Mouse (Mus musculus) liver, adult 2 months (tissue): ENCODE results near the gene Gm9970. TPM values are rescaled to one million over a fixed set of nuclear protein-coding genes. Genes with fewer than 3 reads are reported as not detected.
A peak's percentile ranks its signal among the peaks of the same experiment; 100 is the strongest.

Source experiments
- DNase-seq: peaks from one replicate; pipeline ENCODE4 v3.0.0-alpha.2; 2011; ENCODE audit warnings: low read depth, low spot score; ENCODE audit errors: extremely low read depth
- H3K27ac ChIP-seq: fragments of 200-500 bp; replicated peaks from 2 replicates; pipeline ENCODE4 v1.5.1; 2012; ENCODE audit warnings: low read depth, mild to moderate bottlenecking, control low read depth, inconsistent platforms, low read length; ENCODE audit not compliant: insufficient read depth
- H3K27me3 ChIP-seq: fragments of 200-500 bp; 2 replicates; pipeline ENCODE4 v1.6.1; 2012; ENCODE audit warnings: mild to moderate bottlenecking, moderate library complexity, low read length, inconsistent platforms; ENCODE audit not compliant: control insufficient read depth, insufficient read depth
- H3K36me3 ChIP-seq: fragments of 200-500 bp; 2 replicates; pipeline ENCODE4 v1.6.1; 2012; ENCODE audit warnings: low read length, inconsistent platforms; ENCODE audit not compliant: control insufficient read depth, insufficient read depth
- H3K4me1 ChIP-seq: fragments of 200-500 bp; 2 replicates; pipeline ENCODE4 v1.6.1; 2011; ENCODE audit warnings: low read length; ENCODE audit not compliant: control insufficient read depth, insufficient read depth
- H3K4me3 ChIP-seq: fragments of 200-500 bp; 2 replicates; pipeline ENCODE4 v1.5.1; 2011; ENCODE audit warnings: low read depth, mild to moderate bottlenecking, control low read depth, low read length, moderate library complexity; ENCODE audit not compliant: insufficient read depth
- H3K79me2 ChIP-seq: fragments of 200-500 bp; 2 replicates; pipeline ENCODE4 v1.6.1; 2012; ENCODE audit warnings: inconsistent platforms, mild to moderate bottlenecking, low read length, moderate library complexity; ENCODE audit not compliant: control insufficient read depth, insufficient read depth
- H3K9ac ChIP-seq: fragments of 200-500 bp; 2 replicates; pipeline ENCODE4 v1.6.1; 2012; ENCODE audit warnings: low read depth, mild to moderate bottlenecking, control low read depth, inconsistent platforms, low read length
- CTCF ChIP-seq: fragments of 200-500 bp; IDR thresholded peaks from 2 replicates; pipeline ENCODE4 v1.5.1; 2011; ENCODE audit warnings: low read depth, low read length, control low read depth
- POLR2A ChIP-seq: fragments of 200-500 bp; IDR thresholded peaks from 2 replicates; pipeline ENCODE4 v1.6.1; 2011; ENCODE audit warnings: low read length, control low read depth; ENCODE audit not compliant: insufficient read depth; ENCODE audit errors: extremely low read depth
- WGBS: fragments of 180-500 bp; shearing (Covaris S2); methylation state at CpG from one replicate; pipeline ENCODE4 v1.1.7; 2018; 5-methylcytosine and 5-hydroxymethylcytosine counted together
- polyA plus RNA-seq: library from polyadenylated mRNA; depleted of rRNA; stranded (reverse); fragments of >200 nt; gene quantifications from 2 replicates; pipeline ENCODE4 v1.2.3, GENCODE M21; 2012
- total RNA-seq: library from RNA; depleted of rRNA; stranded (reverse); fragments of >200 nt; gene quantifications from 2 replicates; pipeline ENCODE4 v1.2.3, GENCODE M21; 2014

Gene Gm9970
- total and polyA plus RNA-seq, 2 experiments: not detected

DNA sequence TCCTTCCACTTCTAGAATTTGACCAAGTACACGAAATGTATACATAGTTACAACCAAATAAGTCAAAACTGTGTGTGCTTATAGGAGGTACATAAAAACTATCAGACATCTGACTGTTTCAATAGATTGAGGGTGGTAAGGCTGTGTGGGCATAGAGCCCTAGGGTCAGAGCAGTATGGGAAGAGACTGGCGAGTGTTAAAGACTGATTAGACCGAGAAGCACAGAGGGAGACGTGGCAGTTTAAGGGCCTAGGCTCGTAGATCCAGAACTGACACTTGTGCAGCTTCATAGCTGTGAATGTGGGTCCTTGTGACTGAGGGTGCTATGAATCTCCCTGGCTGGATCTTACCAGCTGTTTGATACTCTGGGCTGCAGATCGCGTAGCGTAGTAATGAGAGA lies 13.9 kb upstream of the Gm9970 start:
- no peak for DNase-seq
- TF ChIP-seq POLR2A: no peak
- TF ChIP-seq CTCF: no peak
- Histone ChIP-seq H3K4me3 (no peak overlapping the region), H3K9ac (no peak overlapping the region), H3K27me3 (no peaks in the 10 kb centered on the region), H3K27ac (no peak overlapping the region), H3K4me1 (peaks cover 2% of the 10 kb centered on the region), H3K36me3 (peaks cover 11% of the 10 kb centered on the region), H3K79me2 (no peaks in the 10 kb centered on the region)
- 92% methylated on average over 8 of the region's 8 CpGs for WGBS

DNA sequence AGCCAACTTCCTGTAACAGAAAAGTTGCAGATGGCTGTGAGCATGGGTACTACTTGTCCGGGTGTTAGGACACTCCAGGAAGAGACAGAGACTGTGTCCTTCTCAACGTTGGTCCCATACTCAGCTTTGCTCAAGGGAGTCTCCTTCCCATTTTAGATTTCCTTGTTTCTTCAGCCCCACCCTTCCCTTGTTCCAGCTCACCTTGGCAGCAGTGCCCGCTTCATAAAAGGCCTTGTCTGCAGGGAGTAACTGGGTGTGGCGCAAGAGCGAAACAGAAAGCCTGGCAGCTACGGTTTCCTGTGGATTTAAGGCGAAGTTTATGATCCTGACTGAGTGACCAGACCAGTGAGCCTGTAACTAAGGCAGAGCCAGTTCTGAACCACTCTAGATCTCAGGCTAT lies 13.4 kb upstream of the Gm9970 start:
- H3K4me1 ChIP-seq: peaks cover 2% of the 10 kb centered on the region
- H3K36me3 ChIP-seq: peaks cover 16% of the 10 kb centered on the region
- H3K9ac ChIP-seq: no peak overlapping the region
- H3K27ac ChIP-seq: no peak overlapping the region
- TF ChIP-seq CTCF: no peak
- TF ChIP-seq POLR2A: no peak
- no peak for DNase-seq
- no peak overlapping the region for H3K4me3 ChIP-seq
- no peaks in the 10 kb centered on the region for H3K27me3 ChIP-seq
- no peaks in the 10 kb centered on the region for H3K79me2 ChIP-seq
- 74% methylated on average over 7 of the region's 7 CpGs for WGBS

DNA sequence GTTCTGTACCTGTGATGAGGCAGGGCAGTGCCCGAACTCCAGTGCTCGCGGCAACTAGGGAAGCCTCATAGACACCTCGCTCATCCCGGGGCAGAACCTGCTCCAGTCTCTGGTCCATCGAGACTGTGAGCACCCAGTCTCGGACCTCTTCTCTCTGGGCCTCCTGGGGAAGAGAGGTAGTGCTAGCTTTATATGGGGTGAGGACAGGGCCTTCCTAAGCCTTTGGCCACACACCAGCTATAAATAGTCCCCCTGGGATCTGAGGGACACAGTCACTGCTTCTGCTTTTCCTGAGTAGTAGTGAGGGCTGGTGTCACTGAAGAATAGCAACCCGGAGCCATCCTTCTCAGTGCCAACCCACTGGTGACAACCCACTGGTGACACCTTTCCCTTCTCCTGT lies 12.8 kb upstream of the Gm9970 start:
- H3K9ac ChIP-seq: no peak overlapping the region
- H3K27ac ChIP-seq: no peak overlapping the region
- H3K4me1 ChIP-seq: peaks cover 2% of the 10 kb centered on the region
- WGBS: 93% methylated on average over 8 of the region's 8 CpGs
- no peaks in the 10 kb centered on the region for H3K27me3 ChIP-seq
- H3K79me2 ChIP-seq: no peaks in the 10 kb centered on the region
- DNase-seq: no peak
- H3K36me3 ChIP-seq: peaks cover 21% of the 10 kb centered on the region
- no peak for TF ChIP-seq POLR2A
- TF ChIP-seq CTCF: no peak
- no peak overlapping the region for H3K4me3 ChIP-seq

DNA sequence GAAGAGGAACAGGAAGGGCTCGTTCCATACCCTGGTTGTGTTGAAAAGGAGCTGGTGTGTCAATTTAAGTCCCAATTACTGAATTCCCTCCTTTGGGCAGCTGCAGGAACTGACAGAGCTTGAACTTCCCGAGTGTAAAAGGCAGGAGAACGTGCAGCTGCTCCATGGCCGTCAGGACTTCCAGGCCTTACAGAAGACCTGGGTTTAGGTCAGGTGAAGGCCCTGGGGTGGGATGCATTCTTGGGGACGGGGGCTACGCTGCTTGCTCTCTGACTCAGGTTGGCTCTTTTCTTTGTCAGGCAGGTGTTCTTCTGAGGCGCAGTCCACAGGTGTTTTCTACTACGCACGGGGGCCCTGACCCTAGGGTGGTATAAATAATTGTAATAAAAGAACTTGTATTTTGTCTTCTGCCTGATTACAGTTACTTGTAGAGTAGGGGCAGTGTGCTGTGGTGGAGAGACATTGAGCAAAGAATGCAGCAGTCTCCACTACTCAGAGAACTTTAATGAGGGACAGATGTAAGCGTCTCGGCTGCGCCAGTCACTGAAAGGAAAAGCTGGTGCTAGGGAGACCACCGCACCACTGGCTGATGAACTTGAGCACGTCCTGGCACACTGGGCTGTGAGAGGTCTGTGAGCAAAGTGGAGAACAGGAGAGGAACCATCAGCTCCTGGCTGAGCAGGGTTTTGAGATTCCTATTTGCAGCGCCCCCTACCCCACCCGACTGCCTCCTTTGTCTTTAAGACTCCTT lies 11.9 kb upstream of the Gm9970 start:
- TF ChIP-seq CTCF (no peak), POLR2A (no peak)
- no peak overlapping the region for H3K9ac ChIP-seq
- H3K27me3 ChIP-seq: no peaks in the 10 kb centered on the region
- WGBS: 93% methylated on average over 16 of the region's 16 CpGs
- H3K79me2 ChIP-seq: no peaks in the 10 kb centered on the region
- peaks cover 29% of the 10 kb centered on the region for H3K36me3 ChIP-seq
- H3K27ac ChIP-seq: no peak overlapping the region
- H3K4me3 ChIP-seq: no peak overlapping the region
- no peak for DNase-seq
- peaks cover 2% of the 10 kb centered on the region for H3K4me1 ChIP-seq

DNA sequence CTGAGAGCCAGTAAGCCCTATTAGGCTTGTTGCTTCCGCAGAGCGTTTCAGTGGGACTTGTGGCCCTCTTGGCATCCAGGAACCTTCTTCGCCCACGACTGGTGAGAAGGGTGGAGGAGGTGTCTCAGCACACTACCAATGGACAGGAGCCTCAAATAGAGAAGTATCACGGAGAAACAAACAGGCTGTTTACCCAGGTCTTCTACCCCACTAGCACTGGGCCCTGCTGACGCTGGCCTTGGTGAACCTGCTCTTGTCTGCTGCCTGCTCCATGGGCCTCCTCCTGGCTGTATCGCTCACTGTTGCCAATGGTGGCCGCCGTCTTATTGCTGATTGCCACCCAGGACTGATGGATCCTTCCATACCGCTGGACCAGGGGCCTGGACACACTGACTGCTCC lies 11.1 kb upstream of the Gm9970 start:
- no peak overlapping the region for H3K27ac ChIP-seq
- TF ChIP-seq CTCF (no peak), POLR2A (no peak)
- H3K4me1 ChIP-seq: peaks cover 2% of the 10 kb centered on the region
- no peak overlapping the region for H3K4me3 ChIP-seq
- H3K9ac ChIP-seq: no peak overlapping the region
- no peaks in the 10 kb centered on the region for H3K27me3 ChIP-seq
- peaks cover 36% of the 10 kb centered on the region for H3K36me3 ChIP-seq
- 89% methylated on average over 10 of the region's 10 CpGs for WGBS
- DNase-seq: no peak
- H3K79me2 ChIP-seq: no peaks in the 10 kb centered on the region

DNA sequence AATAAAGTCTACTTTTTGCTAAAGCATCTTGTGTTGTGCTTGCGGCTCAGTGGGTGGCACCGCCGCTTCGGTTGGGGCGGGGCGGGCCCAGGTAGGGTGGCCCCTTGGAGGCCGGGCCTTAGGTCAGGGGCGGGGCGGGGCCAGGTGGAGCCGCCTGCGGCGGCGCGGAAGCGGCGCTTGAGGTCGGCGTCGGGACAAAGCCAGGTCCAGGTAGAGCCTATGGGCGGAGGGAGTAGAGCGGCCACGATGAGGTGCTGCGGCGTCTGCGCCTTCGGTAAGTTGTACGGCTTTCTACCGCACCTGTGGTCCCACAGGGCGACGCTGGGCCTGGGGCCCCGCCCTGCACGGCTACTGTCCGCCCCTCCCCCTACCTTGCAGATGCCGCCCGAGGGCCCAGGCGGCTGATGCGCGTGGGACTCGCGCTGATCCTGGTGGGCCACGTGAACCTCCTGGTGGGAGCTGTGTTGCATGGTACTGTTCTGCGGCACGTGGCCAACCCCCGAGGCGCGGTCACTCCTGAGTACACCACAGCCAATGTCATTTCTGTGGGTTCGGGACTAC lies 10.6 kb upstream of the Gm9970 start, which contains the start of gene Krtcap3:
Krtcap3 (plus strand) TSS at position 151 of the 561 bp plus-strand sequence.
- TF ChIP-seq POLR2A: no peak
- TF ChIP-seq CTCF: no peak
- peak within 1 kb of the TSS; percentile 37; the same call in 1 of the 2 replicates for H3K9ac ChIP-seq
- H3K4me3 ChIP-seq: peak within 1 kb of the TSS; percentile 60
- H3K36me3 ChIP-seq: peaks cover 42% of the 10 kb centered on the region
- no peaks in the 10 kb centered on the region for H3K27me3 ChIP-seq
- no peak within 1 kb of the TSS for H3K27ac ChIP-seq
- WGBS: 49% methylated on average over 47 of the region's 47 CpGs
- no peak for DNase-seq
- no peaks in the 10 kb centered on the region for H3K79me2 ChIP-seq
- peaks cover under 1% of the 10 kb centered on the region; the same call in 1 of the 2 replicates for H3K4me1 ChIP-seq
